Comparison of ENCODE assay signal across 25 mouse cellular contexts in genomic region chr7:72293784-72294538, GRCm38 (mm10). TPM values are rescaled to one million over a fixed set of nuclear protein-coding genes. Genes with fewer than 3 reads are reported as not detected.
DNase-seq lines count a peak whose midpoint lies in the region; ATAC-seq lines count a peak whose summit lies in the region.
"Had no signal": no experiment of that assay in that cellular context is flagged by ENCODE, and none has a peak within 500 bp of the region (broad histone marks: within the 10 kb centered on the region; RNA-seq: fewer than 3 reads in every experiment).

No protein-coding gene starts in this region.

- H3K4me3 ChIP-seq in hindbrain, embryonic 16.5 days (ENCODE audit: low read length) = no peak overlapping the region
- H3K4me3 ChIP-seq in hindbrain, embryonic 13.5 days = no peak overlapping the region
- no peak overlapping the region for H3K4me3 ChIP-seq in neural tube, embryonic 13.5 days
- H3K4me3 ChIP-seq in neural tube, embryonic 14.5 days (ENCODE audit: low read depth, low read length) = no peak overlapping the region
- no peak overlapping the region for H3K4me3 ChIP-seq in embryonic facial prominence, embryonic 10.5 days
- H3K4me3 ChIP-seq: embryonic facial prominence, embryonic 13.5 days; embryonic facial prominence, embryonic 15.5 days; erythroblast, embryonic 14.5 days; forebrain, embryonic 10.5 days; forebrain, embryonic 13.5 days; forebrain, embryonic 15.5 days had no signal

- H3K27me3 ChIP-seq in hindbrain, embryonic 16.5 days (replicated peaks; ENCODE audit: control insufficient read depth, insufficient read depth, low read length) = no peaks in the 10 kb centered on the region
- H3K27me3 ChIP-seq in hindbrain, embryonic 13.5 days = no peaks in the 10 kb centered on the region
- H3K27me3 ChIP-seq in neural tube, embryonic 13.5 days = no peaks in the 10 kb centered on the region
- no peaks in the 10 kb centered on the region for H3K27me3 ChIP-seq in neural tube, embryonic 14.5 days (ENCODE audit: control insufficient read depth, insufficient read depth, low read length)
- no peaks in the 10 kb centered on the region for H3K27me3 ChIP-seq in embryonic facial prominence, embryonic 10.5 days (replicated peaks; ENCODE audit: low read depth, poor library complexity, severe bottlenecking)
- H3K27me3 ChIP-seq: embryonic facial prominence, embryonic 13.5 days; embryonic facial prominence, embryonic 15.5 days; forebrain, embryonic 13.5 days; forebrain, embryonic 15.5 days; Patski had no signal

- H3K27ac ChIP-seq in hindbrain, embryonic 16.5 days (ENCODE audit: low read depth, low read length) = no peak overlapping the region
- H3K27ac ChIP-seq in hindbrain, embryonic 13.5 days = no peak overlapping the region
- H3K27ac ChIP-seq in neural tube, embryonic 13.5 days (replicated peaks) = no peak overlapping the region
- no peak overlapping the region for H3K27ac ChIP-seq in neural tube, embryonic 14.5 days (ENCODE audit: low read depth, low read length)
- no peak overlapping the region for H3K27ac ChIP-seq in embryonic facial prominence, embryonic 10.5 days (replicated peaks)
- H3K27ac ChIP-seq: embryonic facial prominence, embryonic 13.5 days; embryonic facial prominence, embryonic 15.5 days; forebrain, embryonic 10.5 days; forebrain, embryonic 13.5 days; forebrain, embryonic 15.5 days had no signal

- no peak for DNase-seq in neural tube, embryonic 10.5 days (ENCODE audit: extremely low spot score, low spot score)
- DNase-seq in embryonic facial prominence, embryonic 10.5 days (ENCODE audit: low spot score) = no peak
- DNase-seq in gastrocnemius, postnatal 14 days = no peak
- DNase-seq: adrenal gland, adult 8-10 months; adrenal gland, postnatal 14 days; adrenal gland, postnatal 36 days; cerebellum, adult 11-12 months; cerebellum, adult 2 months; cerebellum, adult 9-10 months; cerebellum, postnatal 10 days; cerebellum, postnatal 25 days; forebrain, postnatal 0 days had no signal

- H3K4me2 ChIP-seq in hindbrain, embryonic 16.5 days (ENCODE audit: low read length) = no peak overlapping the region
- H3K4me2 ChIP-seq in hindbrain, embryonic 13.5 days = no peak overlapping the region
- no peak overlapping the region for H3K4me2 ChIP-seq in neural tube, embryonic 13.5 days
- no peak overlapping the region for H3K4me2 ChIP-seq in neural tube, embryonic 14.5 days (ENCODE audit: low read depth, low read length)
- H3K4me2 ChIP-seq: embryonic facial prominence, embryonic 13.5 days; embryonic facial prominence, embryonic 15.5 days; forebrain, embryonic 13.5 days; forebrain, embryonic 15.5 days had no signal

- H3K36me3 ChIP-seq in hindbrain, embryonic 16.5 days (ENCODE audit: control insufficient read depth, insufficient read depth, low read length) = no peaks in the 10 kb centered on the region
- no peaks in the 10 kb centered on the region for H3K36me3 ChIP-seq in hindbrain, embryonic 13.5 days
- no peaks in the 10 kb centered on the region for H3K36me3 ChIP-seq in neural tube, embryonic 13.5 days
- no peaks in the 10 kb centered on the region for H3K36me3 ChIP-seq in neural tube, embryonic 14.5 days (ENCODE audit: control insufficient read depth, insufficient read depth, low read length)
- no peaks in the 10 kb centered on the region for H3K36me3 ChIP-seq in embryonic facial prominence, embryonic 10.5 days (replicated peaks)
- H3K36me3 ChIP-seq: embryonic facial prominence, embryonic 13.5 days; embryonic facial prominence, embryonic 15.5 days; forebrain, embryonic 10.5 days; forebrain, embryonic 15.5 days had no signal

- no peak overlapping the region for H3K9ac ChIP-seq in hindbrain, embryonic 16.5 days (ENCODE audit: low read depth, low read length)
- H3K9ac ChIP-seq in hindbrain, embryonic 13.5 days = no peak overlapping the region
- no peak overlapping the region for H3K9ac ChIP-seq in neural tube, embryonic 13.5 days
- H3K9ac ChIP-seq in neural tube, embryonic 14.5 days (replicated peaks; ENCODE audit: low read depth, low read length) = no peak overlapping the region
- H3K9ac ChIP-seq: embryonic facial prominence, embryonic 13.5 days; embryonic facial prominence, embryonic 15.5 days; forebrain, embryonic 13.5 days; forebrain, embryonic 15.5 days; forebrain, postnatal 0 days had no signal

- intact Hi-C loops in gastrocnemius, postnatal 14 days (cut with DNase I; ENCODE audit: low total_unique reads) = no loop called here

- H3K9me3 ChIP-seq in hindbrain, embryonic 16.5 days (ENCODE audit: control insufficient read depth, low read length) = no peaks in the 10 kb centered on the region
- H3K9me3 ChIP-seq in hindbrain, embryonic 13.5 days = no peaks in the 10 kb centered on the region
- no peaks in the 10 kb centered on the region for H3K9me3 ChIP-seq in neural tube, embryonic 13.5 days
- H3K9me3 ChIP-seq in neural tube, embryonic 14.5 days (ENCODE audit: control insufficient read depth, low read length) = no peaks in the 10 kb centered on the region
- H3K9me3 ChIP-seq in embryonic facial prominence, embryonic 10.5 days = no peaks in the 10 kb centered on the region
- H3K9me3 ChIP-seq: embryonic facial prominence, embryonic 13.5 days; embryonic facial prominence, embryonic 15.5 days; forebrain, embryonic 10.5 days; forebrain, embryonic 13.5 days; forebrain, embryonic 15.5 days had no signal

- ATAC-seq in hindbrain, embryonic 16.5 days = peak; percentile 48; the same call in 1 of the 2 replicates
- no peak for ATAC-seq in hindbrain, embryonic 13.5 days (ENCODE audit: low FRiP score)
- peak; percentile 69 for ATAC-seq in neural tube, embryonic 13.5 days (ENCODE audit: low read depth)
- ATAC-seq in neural tube, embryonic 14.5 days (ENCODE audit: low read depth) = peak; percentile 46
- ATAC-seq: activated CD4-positive, CD25-positive, alpha-beta regulatory T cell, adult 4 months; forebrain, embryonic 13.5 days; forebrain, embryonic 15.5 days; forebrain, postnatal 0 days; Patski had no signal

- H3K4me1 ChIP-seq in hindbrain, embryonic 16.5 days (ENCODE audit: control insufficient read depth, insufficient read depth, low read depth, low read length) = no peaks in the 10 kb centered on the region
- peaks cover 5% of the 10 kb centered on the region; the same call in 1 of the 2 replicates for H3K4me1 ChIP-seq in hindbrain, embryonic 13.5 days (replicated peaks)
- H3K4me1 ChIP-seq in neural tube, embryonic 13.5 days (replicated peaks) = peaks cover 20% of the 10 kb centered on the region
- peaks cover 3% of the 10 kb centered on the region; the same call in 1 of the 2 replicates for H3K4me1 ChIP-seq in neural tube, embryonic 14.5 days (ENCODE audit: control insufficient read depth, insufficient read depth, low read length)
- H3K4me1 ChIP-seq in embryonic facial prominence, embryonic 10.5 days = no peaks in the 10 kb centered on the region
- H3K4me1 ChIP-seq: embryonic facial prominence, embryonic 13.5 days; embryonic facial prominence, embryonic 15.5 days; forebrain, embryonic 10.5 days; forebrain, embryonic 15.5 days had no signal

- 47% methylated on average over 4 of the region's 4 CpGs for WGBS in hindbrain, embryonic 16.5 days
- 60% methylated on average over 4 of the region's 4 CpGs for WGBS in hindbrain, embryonic 13.5 days
- 67% methylated on average over 4 of the region's 4 CpGs for WGBS in neural tube, embryonic 13.5 days
- 59% methylated on average over 4 of the region's 4 CpGs for WGBS in neural tube, embryonic 14.5 days
- 80% methylated on average over 4 of the region's 4 CpGs for WGBS in embryonic facial prominence, embryonic 10.5 days

RNA-seq across cellular contexts. Expression of gene Mctp2, which starts 12.4 kb away (rescaled TPM):
- 0.69 and 0.74 TPM in 2 replicates for polyA plus RNA-seq in hindbrain, embryonic 16.5 days (2015; fragmentation: Nextera tagmentation; extraction: Ambion mirVana)
- 0.31 and 0.58 TPM in 2 replicates for polyA plus RNA-seq in hindbrain, embryonic 13.5 days (2015; fragmentation: Nextera tagmentation; extraction: Ambion mirVana)
- 1.3 and 1.5 TPM in 2 replicates for polyA plus RNA-seq in neural tube, embryonic 13.5 days (2015; fragmentation: Nextera tagmentation; extraction: Ambion mirVana)
- 1.9 and 2.1 TPM in 2 replicates for polyA plus RNA-seq in neural tube, embryonic 14.5 days (2014; fragmentation: Nextera tagmentation; extraction: Ambion mirVana)
- 0.48 and 0.51 TPM in 2 replicates for polyA plus RNA-seq in embryonic facial prominence, embryonic 10.5 days (2016; fragmentation: Nextera tagmentation; extraction: Ambion mirVana)
- under 1 TPM; 0.10 to 0.55 TPM for total RNA-seq in gastrocnemius, postnatal 14 days (2021)
- total RNA-seq: MEL had no signal
- polyA plus RNA-seq: erythroblast, embryonic 14.5 days had no signal
